Mouse (Mus musculus): ENCODE results near the gene Tsga10. TPM values are rescaled to one million over a fixed set of nuclear protein-coding genes. Genes with fewer than 3 reads are reported as not detected.
"Not testable (repeated sequence)": the region's sequence is repeated elsewhere in the genome, so short reads cannot be mapped to it uniquely, and the experiment has no call there.

Tsga10 gene
- polyA plus RNA-seq, 1 experiment from 2014 or later: 5.9 TPM

DNA sequence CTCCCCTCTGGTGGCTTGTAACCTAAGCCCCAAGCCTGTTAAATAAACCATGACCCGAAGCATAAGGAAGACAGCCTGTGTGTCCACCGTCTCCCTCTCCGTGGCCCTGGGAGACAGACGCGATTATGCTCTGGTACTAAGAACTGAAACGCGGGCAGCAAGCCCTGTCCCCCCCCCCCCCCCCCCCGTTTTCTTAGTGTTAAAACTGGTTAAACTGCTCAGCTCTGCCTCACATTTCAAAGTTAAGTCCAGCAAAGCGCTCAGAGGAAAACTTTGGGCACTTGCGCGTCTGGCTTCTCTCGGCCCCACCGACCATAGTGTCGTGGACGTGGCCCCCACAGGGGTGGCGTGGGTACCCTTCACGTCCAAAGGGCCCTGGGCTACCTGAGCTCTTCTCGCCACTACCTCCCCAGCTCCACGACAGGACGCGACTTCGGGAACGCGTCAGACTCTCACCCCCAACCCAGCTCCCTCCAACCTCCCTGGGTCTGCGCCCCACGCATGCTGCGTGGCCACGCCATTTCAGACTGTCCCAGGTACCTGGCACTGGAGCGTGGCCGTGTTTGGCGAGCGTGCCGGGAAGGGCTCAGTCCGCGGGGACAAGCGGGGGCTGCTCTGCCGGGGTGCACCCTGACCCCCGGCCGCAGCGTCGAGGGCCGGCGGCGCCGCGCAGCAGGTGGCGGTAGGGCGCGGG is 147.1 kb downstream of the Tsga10 start:
- H3K4me2 ChIP-seq (ENCODE audit: low read depth, low read length): peak overlapping the region; percentile 95
- H3K27ac ChIP-seq (ENCODE audit: low read length): peak overlapping the region; percentile 72
- peak; percentile 48 for ATAC-seq (ENCODE audit: insufficient read depth, low FRiP score)
- 3% methylated on average over 43 of the region's 49 CpGs for WGBS
- peaks cover 7% of the 10 kb centered on the region; the same call in 1 of the 2 replicates for H3K4me1 ChIP-seq (ENCODE audit: control insufficient read depth, insufficient read depth, low read length)
- no peaks in the 10 kb centered on the region for H3K36me3 ChIP-seq (ENCODE audit: control insufficient read depth, insufficient read depth, low read length)
- peak overlapping the region; percentile 66 for H3K4me3 ChIP-seq (replicated peaks; ENCODE audit: low read length)
- no peaks in the 10 kb centered on the region for H3K9me3 ChIP-seq (replicated peaks; ENCODE audit: control insufficient read depth, low read length)
- no peaks in the 10 kb centered on the region; the same call in 1 of the 2 replicates for H3K27me3 ChIP-seq (ENCODE audit: control insufficient read depth, insufficient read depth, low read length)
- peak overlapping the region; percentile 82 for H3K9ac ChIP-seq (ENCODE audit: low read length)

DNA sequence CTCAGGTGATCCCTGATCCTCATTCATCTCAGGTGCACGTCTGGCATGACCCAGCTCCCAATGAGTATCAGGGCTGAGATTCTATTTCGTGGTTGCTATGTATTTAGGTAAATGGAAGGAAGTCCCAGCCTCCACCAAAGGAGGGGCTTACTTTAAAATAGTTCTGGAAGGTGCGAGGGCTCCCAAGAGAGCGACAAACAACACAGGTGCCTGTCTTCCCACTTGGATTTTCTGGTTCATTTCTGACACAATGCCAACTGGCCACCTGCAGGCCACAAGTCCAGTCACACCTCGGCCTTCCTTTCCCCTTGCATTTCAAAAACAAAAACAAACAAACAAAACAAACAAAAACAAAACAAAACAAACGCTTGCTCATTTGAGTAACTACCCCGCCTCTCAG is 147.7 kb downstream of the Tsga10 start:
- Histone ChIP-seq H3K9ac (ENCODE audit: low read length) (no peak overlapping the region), H3K4me1 (ENCODE audit: control insufficient read depth, insufficient read depth, low read length) (peaks cover 7% of the 10 kb centered on the region; the same call in 1 of the 2 replicates), H3K4me2 (ENCODE audit: low read depth, low read length) (peak overlapping the region; percentile 95; the same call in 1 of the 2 replicates), H3K4me3 (replicated peaks; ENCODE audit: low read length) (peak overlapping the region; percentile 66; the same call in 1 of the 2 replicates), H3K36me3 (ENCODE audit: control insufficient read depth, insufficient read depth, low read length) (no peaks in the 10 kb centered on the region), H3K27me3 (ENCODE audit: control insufficient read depth, insufficient read depth, low read length) (no peaks in the 10 kb centered on the region; the same call in 1 of the 2 replicates), H3K9me3 (replicated peaks; ENCODE audit: control insufficient read depth, low read length) (no peaks in the 10 kb centered on the region), H3K27ac (ENCODE audit: low read length) (no peak overlapping the region)
- WGBS: 41% methylated on average over 7 of the region's 7 CpGs
- ATAC-seq (ENCODE audit: insufficient read depth, low FRiP score): no peak

DNA sequence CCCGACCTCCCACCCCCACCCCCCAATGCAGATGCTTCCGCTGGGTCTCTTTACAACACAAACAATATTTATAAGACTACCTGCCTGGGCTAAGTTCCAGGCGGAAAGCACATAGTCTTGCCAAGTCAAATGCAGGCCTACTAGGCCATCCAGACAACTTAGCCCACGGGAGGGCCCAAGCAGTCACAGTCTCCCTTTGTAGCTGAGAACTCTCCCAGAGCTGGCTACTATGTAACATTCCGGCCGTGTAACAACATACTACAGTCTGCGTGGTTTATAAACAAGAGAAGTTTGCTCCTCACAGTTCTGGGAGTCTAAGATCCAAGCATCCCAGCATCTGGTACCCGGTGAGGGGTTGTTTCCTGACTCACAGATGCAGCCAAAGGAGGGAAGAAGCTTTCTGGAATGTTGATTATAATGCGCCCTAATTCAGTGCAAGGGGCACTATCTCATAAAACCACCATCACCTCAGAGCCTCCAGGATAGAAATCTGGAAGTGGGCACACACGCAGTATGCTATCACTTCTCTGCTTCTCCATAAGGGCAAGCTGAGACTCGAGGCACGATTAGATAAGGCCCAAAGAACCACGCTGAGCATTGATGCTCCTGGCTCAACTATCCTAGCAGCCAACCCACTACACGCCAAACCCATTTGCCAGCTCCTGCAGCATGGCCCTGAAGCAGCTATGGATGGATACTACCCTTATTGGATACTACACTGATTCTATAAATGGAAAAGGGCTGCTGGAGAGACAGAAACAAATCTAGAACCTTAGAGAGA is 148.6 kb downstream of the Tsga10 start:
- Histone ChIP-seq H3K9me3 (replicated peaks; ENCODE audit: control insufficient read depth, low read length) (no peaks in the 10 kb centered on the region), H3K36me3 (ENCODE audit: control insufficient read depth, insufficient read depth, low read length) (no peaks in the 10 kb centered on the region), H3K27ac (ENCODE audit: low read length) (no peak overlapping the region), H3K4me2 (ENCODE audit: low read depth, low read length) (no peak overlapping the region), H3K9ac (ENCODE audit: low read length) (no peak overlapping the region), H3K27me3 (ENCODE audit: control insufficient read depth, insufficient read depth, low read length) (no peaks in the 10 kb centered on the region; the same call in 1 of the 2 replicates), H3K4me1 (ENCODE audit: control insufficient read depth, insufficient read depth, low read length) (peaks cover 7% of the 10 kb centered on the region; the same call in 1 of the 2 replicates), H3K4me3 (replicated peaks; ENCODE audit: low read length) (no peak overlapping the region)
- WGBS: 76% methylated on average over 14 of the region's 14 CpGs
- ATAC-seq (ENCODE audit: insufficient read depth, low FRiP score): no peak

DNA sequence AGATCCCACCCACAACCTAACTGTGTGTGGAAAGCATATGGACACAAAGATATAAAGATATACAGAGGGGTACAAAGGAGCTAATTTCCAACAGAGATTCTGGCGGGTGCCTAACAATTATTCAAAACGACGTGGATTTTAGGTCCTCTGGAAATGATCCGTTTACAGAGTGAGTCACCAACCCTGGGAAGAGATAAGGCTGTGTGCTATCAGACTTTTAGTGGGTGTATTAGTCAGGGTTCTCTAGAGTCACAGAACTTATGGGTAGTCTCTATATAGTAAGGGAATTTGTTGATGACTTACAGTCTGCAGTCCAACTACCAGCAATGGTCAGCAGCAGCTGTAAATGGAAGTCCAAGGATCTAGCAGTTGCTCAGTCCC is 153.9 kb downstream of the Tsga10 start:
- ATAC-seq (ENCODE audit: insufficient read depth, low FRiP score): peak; percentile 81; the same call in 1 of the 2 replicates

DNA sequence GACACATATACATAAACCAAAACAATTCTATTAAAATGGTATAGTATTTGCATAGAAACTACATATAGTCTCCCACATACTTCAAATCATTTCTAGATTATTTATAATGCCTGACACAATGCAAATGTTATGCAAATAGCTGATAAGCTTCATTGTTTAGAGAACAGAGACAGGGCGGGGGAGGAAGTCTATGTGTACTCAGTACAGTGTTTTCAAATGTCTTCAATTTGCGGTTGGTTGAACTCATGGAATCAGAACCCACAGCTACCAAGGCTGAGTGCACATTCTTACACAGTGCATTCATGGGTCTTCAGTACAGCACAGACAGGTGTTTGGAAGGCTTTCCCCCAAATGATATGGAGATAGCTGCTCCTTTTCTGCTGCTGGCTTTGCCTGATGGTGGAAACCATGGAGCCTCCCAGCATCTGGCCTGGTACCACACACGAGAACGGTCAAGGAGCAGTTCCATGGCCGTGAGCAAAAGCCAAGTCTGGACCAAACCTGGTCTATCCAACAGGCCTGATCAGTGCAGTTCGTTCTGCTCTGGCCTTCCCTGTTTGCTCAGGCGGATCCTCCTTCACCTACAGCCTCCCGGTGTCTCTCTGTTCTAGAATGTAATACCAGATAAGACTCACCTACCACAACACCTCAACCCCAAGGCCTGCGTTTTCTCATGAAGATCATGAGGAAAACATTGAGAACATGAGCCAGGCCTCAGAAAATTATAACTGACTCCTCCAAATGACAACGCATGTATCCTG is 154.5 kb downstream of the Tsga10 start:
- no peaks in the 10 kb centered on the region for H3K9me3 ChIP-seq (replicated peaks; ENCODE audit: control insufficient read depth, low read length)
- no peak overlapping the region for H3K4me3 ChIP-seq (replicated peaks; ENCODE audit: low read length)
- WGBS: 80% methylated on average over 10 of the region's 10 CpGs
- no peak for ATAC-seq (ENCODE audit: insufficient read depth, low FRiP score)
- no peaks in the 10 kb centered on the region; the same call in 1 of the 2 replicates for H3K4me1 ChIP-seq (ENCODE audit: control insufficient read depth, insufficient read depth, low read length)
- no peak overlapping the region for H3K4me2 ChIP-seq (ENCODE audit: low read depth, low read length)
- no peak overlapping the region for H3K9ac ChIP-seq (ENCODE audit: low read length)
- H3K27ac ChIP-seq (ENCODE audit: low read length): peak overlapping the region; percentile 54
- no peaks in the 10 kb centered on the region for H3K27me3 ChIP-seq (ENCODE audit: control insufficient read depth, insufficient read depth, low read length)
- H3K36me3 ChIP-seq (ENCODE audit: control insufficient read depth, insufficient read depth, low read length): no peaks in the 10 kb centered on the region

More for the DNA sequence above, 153.9 kb downstream of the Tsga10 start:
- not testable (repeated sequence) for H3K4me2 ChIP-seq (ENCODE audit: low read depth, low read length); H3K9me3 ChIP-seq (replicated peaks; ENCODE audit: control insufficient read depth, low read length); H3K36me3 ChIP-seq (ENCODE audit: control insufficient read depth, insufficient read depth, low read length); H3K27me3 ChIP-seq (ENCODE audit: control insufficient read depth, insufficient read depth, low read length); H3K4me3 ChIP-seq (replicated peaks; ENCODE audit: low read length); H3K9ac ChIP-seq (ENCODE audit: low read length); H3K4me1 ChIP-seq (ENCODE audit: control insufficient read depth, insufficient read depth, low read length)
- 44% methylated on average over 4 of the region's 4 CpGs for WGBS
- H3K27ac ChIP-seq (ENCODE audit: low read length): peak overlapping the region; percentile 54

DNA sequence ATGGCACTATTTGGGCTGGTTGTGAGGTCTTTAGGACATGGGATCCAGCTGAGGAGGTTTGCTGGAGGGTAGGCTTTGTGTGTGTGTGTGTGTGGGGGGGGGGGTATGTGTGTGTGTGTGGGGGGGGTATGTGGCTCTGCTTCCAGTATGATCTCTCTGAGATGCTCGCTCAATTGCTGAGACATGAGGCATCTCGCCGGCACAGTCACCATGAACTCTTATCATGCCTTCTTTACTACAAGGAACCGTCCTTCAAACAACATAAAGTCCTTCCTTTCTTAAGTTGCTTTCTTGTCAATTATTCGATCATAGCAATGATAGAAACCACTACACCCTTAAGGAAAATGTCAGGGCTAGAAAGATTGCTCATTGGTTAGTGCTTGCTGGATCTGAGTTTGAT is 155.1 kb downstream of the Tsga10 start:
- Histone ChIP-seq H3K27me3 (ENCODE audit: control insufficient read depth, insufficient read depth, low read length) (no peaks in the 10 kb centered on the region), H3K4me2 (ENCODE audit: low read depth, low read length) (no peak overlapping the region), H3K4me3 (replicated peaks; ENCODE audit: low read length) (no peak overlapping the region), H3K4me1 (ENCODE audit: control insufficient read depth, insufficient read depth, low read length) (no peaks in the 10 kb centered on the region; the same call in 1 of the 2 replicates), H3K36me3 (ENCODE audit: control insufficient read depth, insufficient read depth, low read length) (no peaks in the 10 kb centered on the region), H3K9ac (ENCODE audit: low read length) (no peak overlapping the region), H3K27ac (ENCODE audit: low read length) (no peak overlapping the region), H3K9me3 (replicated peaks; ENCODE audit: control insufficient read depth, low read length) (no peaks in the 10 kb centered on the region)
- WGBS: 90% methylated on average over 5 of the region's 5 CpGs
- ATAC-seq (ENCODE audit: insufficient read depth, low FRiP score): no peak

DNA sequence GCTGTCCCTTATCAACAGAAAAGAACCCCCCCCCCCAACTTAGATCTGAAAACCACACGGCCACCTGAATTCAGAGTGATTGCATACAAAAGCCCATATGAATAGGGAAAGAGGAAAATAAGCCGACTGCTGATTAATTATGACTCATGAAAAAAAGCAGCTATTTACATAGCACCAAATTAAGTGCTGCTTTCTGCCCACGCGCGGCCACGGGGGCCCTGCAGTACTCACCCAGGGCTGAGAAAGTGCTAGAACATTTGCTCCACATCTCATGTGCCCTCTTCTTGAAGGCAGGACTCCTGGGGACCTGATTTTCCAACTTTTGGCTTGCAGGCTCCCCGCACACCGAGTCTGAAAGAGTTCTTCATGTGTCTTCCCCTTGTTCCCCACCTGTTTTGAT is 156.5 kb downstream of the Tsga10 start:
- Histone ChIP-seq H3K36me3 (ENCODE audit: control insufficient read depth, insufficient read depth, low read length) (no peaks in the 10 kb centered on the region), H3K9ac (ENCODE audit: low read length) (no peak overlapping the region), H3K9me3 (replicated peaks; ENCODE audit: control insufficient read depth, low read length) (0 out of 2 replicates have a peak, but pooled peaks cover 2% of the 10 kb centered on the region), H3K4me3 (replicated peaks; ENCODE audit: low read length) (no peak overlapping the region), H3K27me3 (ENCODE audit: control insufficient read depth, insufficient read depth, low read length) (no peaks in the 10 kb centered on the region), H3K4me2 (ENCODE audit: low read depth, low read length) (no peak overlapping the region), H3K4me1 (ENCODE audit: control insufficient read depth, insufficient read depth, low read length) (no peaks in the 10 kb centered on the region; the same call in 1 of the 2 replicates), H3K27ac (ENCODE audit: low read length) (no peak overlapping the region)
- WGBS: 64% methylated on average over 8 of the region's 8 CpGs
- ATAC-seq (ENCODE audit: insufficient read depth, low FRiP score): no peak

DNA sequence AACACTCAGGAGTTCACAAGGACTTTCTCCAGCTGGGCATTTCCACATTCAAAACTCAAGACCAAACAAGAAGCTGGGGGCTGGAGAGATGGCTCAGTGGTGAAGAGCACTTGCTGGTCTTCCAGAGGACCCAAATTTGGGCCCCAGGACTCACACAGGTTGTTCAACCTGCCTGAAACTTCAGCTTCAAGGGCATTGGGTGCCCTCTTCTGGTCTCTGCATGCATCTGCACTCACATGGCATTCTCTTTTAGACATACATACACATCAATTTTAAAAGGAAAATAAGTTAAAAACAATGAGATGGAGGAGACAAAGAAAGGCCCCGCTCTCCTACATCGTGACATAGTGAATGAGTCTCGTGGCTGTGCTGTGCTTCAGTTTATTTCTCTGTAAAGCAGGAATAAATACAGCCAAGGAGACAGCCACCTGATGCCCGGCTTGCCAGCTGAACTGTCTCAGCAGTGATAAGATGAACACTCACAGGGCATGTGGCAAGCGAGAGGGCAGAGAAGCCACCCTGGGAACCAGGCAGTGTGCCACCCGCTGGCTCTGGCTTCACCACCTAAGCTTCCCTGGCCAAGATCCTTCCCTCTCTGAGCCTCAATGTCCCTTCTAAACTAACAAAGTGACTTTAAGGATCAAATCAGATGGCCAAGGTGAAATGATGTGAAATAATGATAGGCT is 157.8 kb downstream of the Tsga10 start:
- H3K4me2 ChIP-seq (ENCODE audit: low read depth, low read length): no peak overlapping the region
- H3K9me3 ChIP-seq (replicated peaks; ENCODE audit: control insufficient read depth, low read length): 0 out of 2 replicates have a peak, but pooled peaks cover 2% of the 10 kb centered on the region
- H3K4me1 ChIP-seq (ENCODE audit: control insufficient read depth, insufficient read depth, low read length): no peaks in the 10 kb centered on the region; the same call in 1 of the 2 replicates
- no peaks in the 10 kb centered on the region for H3K36me3 ChIP-seq (ENCODE audit: control insufficient read depth, insufficient read depth, low read length)
- no peaks in the 10 kb centered on the region for H3K27me3 ChIP-seq (ENCODE audit: control insufficient read depth, insufficient read depth, low read length)
- 91% methylated on average over 6 of the region's 6 CpGs for WGBS
- H3K4me3 ChIP-seq (replicated peaks; ENCODE audit: low read length): no peak overlapping the region
- no peak overlapping the region for H3K27ac ChIP-seq (ENCODE audit: low read length)
- no peak overlapping the region for H3K9ac ChIP-seq (ENCODE audit: low read length)
- no peak for ATAC-seq (ENCODE audit: insufficient read depth, low FRiP score)
